Mouse (Mus musculus): ENCODE results near the gene Limk2. TPM values are rescaled to one million over a fixed set of nuclear protein-coding genes. Genes with fewer than 3 reads are reported as not detected.
A peak's percentile ranks its signal among the peaks of the same experiment; 100 is the strongest.

Gene Limk2
- polyA plus RNA-seq, 1 experiment = 70.5 TPM

- WGBS = 6% methylated on average over 4 of the region's 4 CpGs
- TF ChIP-seq CTCF (IDR thresholded peaks at IDR 0.05; ENCODE audit: extremely low read depth, insufficient read length, insufficient replicate concordance, low read depth, low read length) (peak; percentile 97), POLR2A (IDR thresholded peaks at IDR 0.05; ENCODE audit: low read depth, low read length) (no peak)
- no peak overlapping the region for H3K27ac ChIP-seq (ENCODE audit: insufficient read depth, low read depth, low read length)
- H3K36me3 ChIP-seq (ENCODE audit: control insufficient read depth, insufficient read depth, low read length) = peaks cover 15% of the 10 kb centered on the region
- no peaks in the 10 kb centered on the region for H3K27me3 ChIP-seq (ENCODE audit: control insufficient read depth, insufficient read depth, low read length)
- no peak overlapping the region for H3K4me3 ChIP-seq (ENCODE audit: low read depth, low read length)
- H3K4me1 ChIP-seq (ENCODE audit: control insufficient read depth, insufficient read depth, insufficient read length, low read length) = peaks cover 16% of the 10 kb centered on the region; the same call in 1 of the 2 replicates
Measured at GRCm38 (mm10) chr11:3386941-3387368, 22.0 kb downstream of the Limk2 start.

- H3K4me1 ChIP-seq (ENCODE audit: control insufficient read depth, insufficient read depth, insufficient read length, low read length) = peaks cover 12% of the 10 kb centered on the region; the same call in 1 of the 2 replicates
- H3K27ac ChIP-seq (ENCODE audit: insufficient read depth, low read depth, low read length) = no peak overlapping the region
- H3K36me3 ChIP-seq (ENCODE audit: control insufficient read depth, insufficient read depth, low read length) = peaks cover 19% of the 10 kb centered on the region
- WGBS = 89% methylated on average over 5 of the region's 5 CpGs
- H3K4me3 ChIP-seq (ENCODE audit: low read depth, low read length) = no peak overlapping the region
- no peaks in the 10 kb centered on the region for H3K27me3 ChIP-seq (ENCODE audit: control insufficient read depth, insufficient read depth, low read length)
- TF ChIP-seq POLR2A (IDR thresholded peaks at IDR 0.05; ENCODE audit: low read depth, low read length) (no peak), CTCF (IDR thresholded peaks at IDR 0.05; ENCODE audit: extremely low read depth, insufficient read length, insufficient replicate concordance, low read depth, low read length) (no peak)
Measured at GRCm38 (mm10) chr11:3382602-3383594, 26.1 kb downstream of the Limk2 start.

- H3K4me1 ChIP-seq (ENCODE audit: control insufficient read depth, insufficient read depth, insufficient read length, low read length) = peaks cover 2% of the 10 kb centered on the region; the same call in 1 of the 2 replicates
- H3K27me3 ChIP-seq (ENCODE audit: control insufficient read depth, insufficient read depth, low read length) = no peaks in the 10 kb centered on the region
- H3K27ac ChIP-seq (ENCODE audit: insufficient read depth, low read depth, low read length) = no peak overlapping the region
- TF ChIP-seq POLR2A (IDR thresholded peaks at IDR 0.05; ENCODE audit: low read depth, low read length) = no peak
- TF ChIP-seq CTCF (IDR thresholded peaks at IDR 0.05; ENCODE audit: extremely low read depth, insufficient read length, insufficient replicate concordance, low read depth, low read length) = no peak
- WGBS = 71% methylated on average over 6 of the region's 6 CpGs
- peaks cover 19% of the 10 kb centered on the region for H3K36me3 ChIP-seq (ENCODE audit: control insufficient read depth, insufficient read depth, low read length)
- no peak overlapping the region for H3K4me3 ChIP-seq (ENCODE audit: low read depth, low read length)
Measured at GRCm38 (mm10) chr11:3381148-3381814, 27.7 kb downstream of the Limk2 start.

DNA sequence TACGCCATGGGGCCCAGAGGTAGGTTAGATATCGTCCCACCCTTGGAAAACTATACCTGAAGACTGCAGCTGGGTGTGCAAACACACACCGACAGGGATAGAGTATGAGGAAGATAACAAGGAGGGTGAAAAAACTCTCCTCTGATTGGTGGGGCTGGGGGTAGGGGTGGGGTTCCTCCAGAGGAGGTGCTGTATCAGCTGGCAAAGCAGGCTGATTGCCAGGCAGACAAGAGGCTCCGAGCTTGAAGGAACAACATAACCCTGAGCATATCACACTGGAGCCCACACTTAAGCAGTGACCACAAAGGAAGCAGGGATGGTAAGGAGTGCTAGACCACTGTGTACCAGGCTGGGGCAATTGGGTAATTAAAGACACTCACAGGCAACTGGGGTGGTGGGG is 29.6 kb downstream of the Limk2 start:
- no peak overlapping the region for H3K27ac ChIP-seq (ENCODE audit: insufficient read depth, low read depth, low read length)
- TF ChIP-seq CTCF (IDR thresholded peaks at IDR 0.05; ENCODE audit: extremely low read depth, insufficient read length, insufficient replicate concordance, low read depth, low read length) = no peak
- no peak for TF ChIP-seq POLR2A (IDR thresholded peaks at IDR 0.05; ENCODE audit: low read depth, low read length)
- 35% methylated on average over 4 of the region's 4 CpGs for WGBS
- H3K4me3 ChIP-seq (ENCODE audit: low read depth, low read length) = no peak overlapping the region
- H3K27me3 ChIP-seq (ENCODE audit: control insufficient read depth, insufficient read depth, low read length) = no peaks in the 10 kb centered on the region
- H3K4me1 ChIP-seq (ENCODE audit: control insufficient read depth, insufficient read depth, insufficient read length, low read length) = no peaks in the 10 kb centered on the region
- H3K36me3 ChIP-seq (ENCODE audit: control insufficient read depth, insufficient read depth, low read length) = peaks cover 18% of the 10 kb centered on the region

- Histone ChIP-seq H3K4me3 (ENCODE audit: low read depth, low read length) (no peak overlapping the region), H3K4me1 (ENCODE audit: control insufficient read depth, insufficient read depth, insufficient read length, low read length) (no peaks in the 10 kb centered on the region; the same call in 1 of the 2 replicates), H3K36me3 (ENCODE audit: control insufficient read depth, insufficient read depth, low read length) (peaks cover 7% of the 10 kb centered on the region; the same call in 1 of the 2 replicates), H3K27me3 (ENCODE audit: control insufficient read depth, insufficient read depth, low read length) (no peaks in the 10 kb centered on the region), H3K27ac (ENCODE audit: insufficient read depth, low read depth, low read length) (no peak overlapping the region)
- TF ChIP-seq CTCF (IDR thresholded peaks at IDR 0.05; ENCODE audit: extremely low read depth, insufficient read length, insufficient replicate concordance, low read depth, low read length) (no peak), POLR2A (IDR thresholded peaks at IDR 0.05; ENCODE audit: low read depth, low read length) (no peak)
- 74% methylated on average over 12 of the region's 12 CpGs for WGBS
Measured at GRCm38 (mm10) chr11:3374741-3375140, 34.2 kb downstream of the Limk2 start.

- TF ChIP-seq POLR2A (IDR thresholded peaks at IDR 0.05; ENCODE audit: low read depth, low read length) (no peak), CTCF (IDR thresholded peaks at IDR 0.05; ENCODE audit: extremely low read depth, insufficient read length, insufficient replicate concordance, low read depth, low read length) (no peak)
- no peak overlapping the region for H3K27ac ChIP-seq (ENCODE audit: insufficient read depth, low read depth, low read length)
Measured at GRCm38 (mm10) chr11:3374293-3374645, 34.7 kb downstream of the Limk2 start.

More at GRCm38 (mm10) chr11:3374293-3374645, 34.7 kb downstream of the Limk2 start:
- H3K27me3 ChIP-seq (ENCODE audit: control insufficient read depth, insufficient read depth, low read length) = no peaks in the 10 kb centered on the region
- 62% methylated on average over 7 of the region's 7 CpGs for WGBS
- H3K4me3 ChIP-seq (ENCODE audit: low read depth, low read length) = no peak overlapping the region
- H3K4me1 ChIP-seq (ENCODE audit: control insufficient read depth, insufficient read depth, insufficient read length, low read length) = no peaks in the 10 kb centered on the region; the same call in 1 of the 2 replicates
- peaks cover 7% of the 10 kb centered on the region for H3K36me3 ChIP-seq (ENCODE audit: control insufficient read depth, insufficient read depth, low read length)
